Mouse (Mus musculus) right cerebral cortex, postnatal 36 days (tissue): ENCODE results near the gene Lrba.
A peak's percentile ranks its signal among the peaks of the same experiment; 100 is the strongest.

Experiments used
- DNase-seq, 2 experiments: peaks; one replicate each; pipeline ENCODE4 v3.0.0; 2022; ENCODE audit warnings: low spot score in 2 of 2, mixed read lengths in 1 of 2

The Lrba gene

GRCm38 (mm10) chr3:86793720-86794191 is 569.3 kb downstream of the Lrba start:
- DNase-seq: no peak

- DNase-seq: no peak
These were observed 572.2 kb downstream of the Lrba start for GRCm38 (mm10) chr3:86796716-86797115.

DNA sequence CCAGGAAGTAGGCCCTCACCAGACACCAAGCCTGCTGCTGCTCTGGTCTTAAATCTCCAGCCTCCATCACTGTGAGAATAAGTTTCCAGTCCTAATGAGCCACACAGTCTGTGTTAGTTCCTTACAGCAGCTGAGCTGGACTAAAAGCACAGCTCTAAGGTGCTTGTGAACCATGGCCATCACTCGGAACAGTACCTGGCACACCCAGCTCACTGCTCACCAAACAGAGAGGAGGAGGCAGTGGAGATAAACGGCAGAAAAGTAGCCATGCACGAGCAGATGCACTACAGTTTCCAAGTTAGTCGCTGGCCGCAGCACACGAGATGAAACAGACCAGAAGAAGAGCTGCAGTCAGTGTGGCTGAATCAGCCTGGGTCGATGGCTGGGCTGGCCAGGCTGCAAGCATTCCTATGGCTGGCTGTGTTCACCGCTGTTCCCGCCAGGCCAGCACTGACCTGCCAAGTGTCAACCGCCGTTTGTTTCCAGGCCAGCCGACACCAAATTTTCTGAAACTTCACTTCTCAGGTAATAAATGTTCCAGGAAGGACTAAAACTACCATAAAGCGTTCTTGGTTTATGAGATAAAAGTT is 573.5 kb downstream of the Lrba start:
- DNase-seq: no peak

- no peak for DNase-seq
These were observed 574.6 kb downstream of the Lrba start for GRCm38 (mm10) chr3:86799041-86799440.

DNA sequence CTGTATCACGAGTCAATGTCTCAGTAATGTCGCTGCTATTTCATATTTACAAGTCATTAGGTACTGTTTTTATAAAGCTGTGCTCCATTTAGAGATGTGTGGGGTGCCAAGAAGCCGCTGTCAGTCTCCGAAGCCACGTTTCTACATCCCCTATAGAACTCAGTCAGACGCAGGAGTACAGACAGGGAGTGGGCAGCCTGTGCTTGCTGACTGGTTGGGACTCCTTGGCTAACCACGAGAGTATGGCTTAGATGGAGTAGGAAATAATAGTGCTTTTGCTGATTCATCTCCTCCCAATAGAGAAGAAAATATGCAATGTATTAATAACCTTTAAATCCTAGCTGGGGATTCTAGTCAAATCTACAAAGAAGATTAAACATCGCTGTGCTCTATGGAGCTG is 576.4 kb downstream of the Lrba start:
- no peak for DNase-seq

GRCm38 (mm10) chr3:86802825-86803224 is 578.3 kb downstream of the Lrba start:
- no peak for DNase-seq

- DNase-seq: peak; percentile 52 to 79
These were observed 579.8 kb downstream of the Lrba start for GRCm38 (mm10) chr3:86804265-86804664.

DNA sequence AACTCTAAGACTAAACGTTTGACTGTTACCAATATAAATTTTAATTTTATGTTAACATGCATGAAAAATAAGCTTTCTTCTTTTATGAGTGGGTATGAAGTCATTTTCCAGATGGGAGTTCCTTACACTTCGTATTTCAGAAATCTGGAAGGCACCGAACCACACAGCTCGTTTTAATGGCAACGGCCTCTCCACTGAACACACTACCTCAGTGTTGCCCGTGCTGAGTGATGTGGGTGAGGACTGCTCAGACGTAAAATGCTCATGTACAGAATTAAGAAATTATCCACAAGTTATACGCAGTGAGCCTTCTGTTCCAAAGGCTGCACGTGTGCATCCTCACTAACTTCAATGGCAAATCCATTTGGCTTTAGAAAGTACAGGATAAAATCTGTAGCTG is 582.4 kb downstream of the Lrba start:
- no peak for DNase-seq

DNA sequence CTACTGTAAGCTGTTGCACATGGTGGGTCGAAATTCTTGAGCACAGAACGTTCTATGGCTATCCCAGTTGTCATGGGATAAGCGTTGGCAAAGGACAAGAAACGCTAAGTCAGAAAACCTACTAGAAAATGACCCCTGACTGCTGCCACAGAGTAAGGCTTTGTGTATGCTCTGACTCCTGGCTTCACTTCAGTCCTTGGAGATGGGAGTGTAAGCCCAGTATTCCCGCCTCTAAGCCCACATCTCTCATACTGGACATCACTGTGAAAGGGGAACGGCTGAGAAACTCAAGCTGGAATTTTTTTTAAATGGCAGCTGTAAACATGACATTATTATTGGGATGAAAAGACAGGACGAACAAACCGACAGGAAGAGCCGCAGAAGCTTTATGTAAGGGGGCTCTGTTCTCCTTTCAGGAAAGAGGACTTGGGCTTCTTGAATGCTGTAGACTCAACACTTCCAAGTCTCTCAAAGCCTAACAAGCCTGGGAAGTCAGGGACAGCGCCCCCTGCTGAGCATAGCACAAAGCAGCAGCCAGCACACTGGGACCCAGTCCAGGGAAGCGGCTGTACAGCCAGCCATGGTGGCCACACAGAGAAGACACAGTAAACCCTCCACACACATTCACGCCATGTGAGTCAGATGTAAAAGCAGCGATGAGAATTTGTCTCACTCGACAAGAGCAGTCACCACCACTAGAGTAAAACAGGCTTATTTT is 583.4 kb downstream of the Lrba start:
- peak; percentile 47 to 56 for DNase-seq

DNA sequence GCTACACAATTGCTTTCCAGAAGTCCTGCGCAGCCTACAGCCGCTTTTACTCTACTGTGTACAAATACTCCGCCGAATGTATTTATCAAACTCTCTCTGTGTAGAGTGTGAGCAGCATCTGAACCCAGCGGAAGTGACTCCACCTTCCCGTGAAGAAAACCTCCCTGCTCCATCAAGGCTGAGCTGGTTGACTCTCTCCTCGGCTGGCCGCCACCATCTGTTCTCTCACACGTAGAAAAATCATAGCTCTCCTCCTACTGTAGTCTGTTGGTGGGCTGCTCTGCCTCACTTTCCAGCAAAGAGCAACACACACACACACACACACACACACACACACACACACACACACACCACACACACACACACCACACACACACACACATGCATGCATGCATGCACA is 584.7 kb downstream of the Lrba start:
- peak in 1 of 2 experiments; percentile 35 for DNase-seq

GRCm38 (mm10) chr3:86809646-86810045 is 585.2 kb downstream of the Lrba start:
- no peak for DNase-seq

- DNase-seq: no peak
These were observed 586.4 kb downstream of the Lrba start for GRCm38 (mm10) chr3:86810908-86811307.

DNA sequence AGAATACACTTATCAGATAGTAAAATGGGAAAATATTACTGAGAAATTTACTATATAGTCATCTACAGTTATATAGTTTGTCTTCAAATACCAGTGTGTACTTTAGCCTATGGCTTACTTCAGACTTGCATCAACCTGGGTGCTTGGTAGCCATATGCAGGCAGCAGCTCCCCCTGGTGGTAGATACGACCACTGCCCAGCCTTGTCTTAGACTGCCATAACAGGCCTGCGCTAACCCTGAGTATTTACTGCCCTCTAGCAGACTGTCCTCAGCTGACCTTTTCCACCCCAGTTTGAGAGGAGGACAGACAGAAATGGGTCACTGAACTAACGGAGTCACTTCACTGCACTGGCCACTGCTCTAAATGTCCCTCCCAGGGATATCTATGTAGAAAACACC is 588.2 kb downstream of the Lrba start:
- DNase-seq: peak; percentile 63 to 76

DNA sequence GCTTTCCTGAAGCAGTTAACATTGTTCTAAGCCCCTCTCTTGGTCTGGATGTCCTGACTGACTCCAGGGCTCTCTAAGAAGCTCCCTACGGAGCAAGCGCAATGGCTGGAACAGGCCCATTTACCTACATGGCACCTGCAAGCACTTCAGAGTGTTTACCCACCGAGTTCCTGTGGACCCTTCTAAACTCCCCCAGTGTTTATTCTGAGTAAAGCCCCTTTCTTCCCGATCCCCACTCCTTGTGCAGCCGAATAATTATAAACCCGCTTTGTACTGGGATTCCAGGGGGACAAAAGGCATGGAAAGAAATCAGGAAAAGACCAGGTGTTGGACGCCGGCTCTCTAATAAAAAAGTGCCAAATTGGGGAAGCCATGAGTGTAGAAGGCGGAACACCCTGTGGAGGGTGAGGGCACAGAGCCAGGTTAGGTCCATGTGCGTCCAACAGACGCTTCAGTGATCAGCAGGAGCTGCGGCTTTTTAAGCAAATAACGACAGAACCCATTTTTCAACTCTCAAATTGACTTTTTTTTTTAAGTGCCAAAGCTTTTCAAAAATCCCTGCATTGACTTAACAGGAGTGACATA is 593.6 kb downstream of the Lrba start:
- no peak for DNase-seq

DNA sequence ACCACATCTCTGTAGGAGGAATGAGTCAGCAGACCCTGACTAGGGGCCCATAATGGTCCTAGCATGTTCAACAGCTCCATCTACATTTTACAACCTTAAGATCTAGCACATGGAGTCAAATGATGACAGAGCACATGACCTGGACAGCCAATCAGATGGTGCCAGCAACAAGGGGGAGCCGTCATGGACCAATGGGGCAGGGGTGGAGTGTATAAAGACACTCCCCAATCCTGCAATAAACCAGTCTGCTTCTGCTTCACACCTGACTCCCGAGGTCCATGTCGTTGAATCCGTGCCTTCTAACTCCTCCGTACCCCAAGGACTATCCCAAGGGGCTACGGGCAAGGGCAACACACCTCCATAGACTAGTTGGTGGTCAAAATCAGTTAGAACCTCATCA is 594.9 kb downstream of the Lrba start:
- no peak for DNase-seq

DNA sequence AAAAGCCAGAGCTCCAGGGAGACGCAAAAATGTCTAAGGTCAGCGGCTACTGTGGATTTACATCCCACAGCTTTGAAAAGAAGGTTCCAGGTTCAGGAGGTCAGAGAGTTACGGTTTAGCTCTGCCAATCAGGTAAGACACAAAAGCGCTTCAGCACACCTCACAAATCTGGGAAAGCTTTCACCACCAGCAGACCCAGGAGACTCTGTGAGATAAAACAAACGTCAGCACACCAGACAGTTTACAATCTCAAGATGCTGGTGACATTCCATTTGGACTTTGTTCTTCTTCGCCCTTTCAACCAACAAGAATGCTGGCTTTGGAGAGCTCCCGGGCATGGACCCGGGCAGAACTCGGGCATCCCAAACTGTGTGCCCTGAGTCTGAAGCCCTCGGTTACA is 595.9 kb downstream of the Lrba start:
- DNase-seq: no peak

- no peak for DNase-seq
These were observed 596.9 kb downstream of the Lrba start for GRCm38 (mm10) chr3:86821383-86821782.

GRCm38 (mm10) chr3:86827506-86827905 is 603.0 kb downstream of the Lrba start:
- no peak for DNase-seq

DNA sequence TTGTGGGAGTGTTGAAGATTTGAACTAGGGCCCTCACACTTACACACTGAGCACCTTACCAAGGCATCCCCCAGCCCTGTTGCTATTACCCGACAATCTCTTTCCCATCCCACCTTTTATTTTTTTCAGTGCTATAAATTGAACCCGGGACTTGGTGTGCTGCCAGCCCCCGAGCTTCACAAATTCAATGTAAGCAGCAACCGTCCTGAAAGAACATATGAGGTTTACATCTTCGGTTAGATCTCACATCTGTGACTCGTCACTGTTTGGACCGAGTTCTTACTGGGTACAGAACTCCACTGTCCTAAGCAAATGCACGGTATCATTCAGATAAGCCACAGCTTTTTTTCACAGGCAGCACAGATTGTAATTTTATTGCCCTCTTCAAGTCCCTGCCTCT is 607.6 kb downstream of the Lrba start:
- no peak for DNase-seq
